10 mouse cellular contexts compared by ENCODE assay signal in genomic region chr19:47174515-47174914, GRCm38 (mm10). TPM values are rescaled to one million over a fixed set of nuclear protein-coding genes. Genes with fewer than 3 reads are reported as not detected.
A peak's percentile ranks its signal among the peaks of the same experiment; 100 is the strongest.
DNase-seq lines count a peak whose midpoint lies in the region; ATAC-seq and TF ChIP-seq lines count a peak whose summit lies in the region.
"Had no signal": no experiment of that assay in that cellular context is flagged by ENCODE, and none has a peak within 500 bp of the region (broad histone marks: within the 10 kb centered on the region; RNA-seq: fewer than 3 reads in every experiment).

No protein-coding gene starts in this region.

- no peak overlapping the region for H3K27ac ChIP-seq in forebrain, postnatal 0 days (ENCODE audit: low read depth, low read length)
- no peak overlapping the region for H3K27ac ChIP-seq in forebrain, embryonic 10.5 days
- H3K27ac ChIP-seq in spleen, adult 2 months (ENCODE audit: insufficient read depth, low read length), result no peak overlapping the region
- no peak overlapping the region for H3K27ac ChIP-seq in forebrain, embryonic 11.5 days (ENCODE audit: low read depth, low read length)

- no peak for ATAC-seq in forebrain, postnatal 0 days
- no peak for ATAC-seq in megakaryocyte-erythroid progenitor cell, adult 5-6 weeks (replicated peaks; ENCODE audit: low FRiP score, low TSS enrichment, poor library complexity, severe bottlenecking)
- ATAC-seq in forebrain, embryonic 11.5 days (replicated peaks; ENCODE audit: low FRiP score), result no peak

- no peak for TF ChIP-seq POLR2A in spleen, adult 2 months (IDR thresholded peaks at IDR 0.05; ENCODE audit: low read depth, low read length)

- no peak overlapping the region for H3K4me3 ChIP-seq in forebrain, postnatal 0 days (ENCODE audit: low read depth, low read length)
- no peak overlapping the region for H3K4me3 ChIP-seq in forebrain, embryonic 10.5 days
- H3K4me3 ChIP-seq in spleen, adult 2 months (ENCODE audit: extremely low read depth, insufficient read depth, insufficient read length), result no peak overlapping the region
- H3K4me3 ChIP-seq in forebrain, embryonic 11.5 days (ENCODE audit: low read depth, low read length), result no peak overlapping the region
- H3K4me3 ChIP-seq: heart, embryonic 12.5 days had no signal

- no peak overlapping the region for H3K9ac ChIP-seq in forebrain, postnatal 0 days
- H3K9ac ChIP-seq in forebrain, embryonic 11.5 days (ENCODE audit: low read length), result no peak overlapping the region
- H3K9ac ChIP-seq: heart, embryonic 12.5 days had no signal

- H3K36me3 ChIP-seq in forebrain, postnatal 0 days (ENCODE audit: insufficient read depth), result no peaks in the 10 kb centered on the region
- H3K36me3 ChIP-seq in forebrain, embryonic 10.5 days (replicated peaks), result no peaks in the 10 kb centered on the region
- no peaks in the 10 kb centered on the region for H3K36me3 ChIP-seq in spleen, adult 2 months (ENCODE audit: control insufficient read depth, insufficient read depth, low read length)
- H3K36me3 ChIP-seq in splenic B cell, adult 2 months (ENCODE audit: control insufficient read depth, insufficient read depth, low read length, poor library complexity, severe bottlenecking), result no peaks in the 10 kb centered on the region
- H3K36me3 ChIP-seq in forebrain, embryonic 11.5 days (ENCODE audit: control insufficient read depth, insufficient read depth, low read length), result no peaks in the 10 kb centered on the region
- H3K36me3 ChIP-seq: heart, embryonic 12.5 days had no signal

- H3K4me2 ChIP-seq in forebrain, postnatal 0 days (ENCODE audit: low read depth), result no peak overlapping the region
- H3K4me2 ChIP-seq in forebrain, embryonic 11.5 days (ENCODE audit: low read depth, low read length, severe bottlenecking), result no peak overlapping the region
- H3K4me2 ChIP-seq: heart, embryonic 12.5 days had no signal

- H3K27me3 ChIP-seq in forebrain, postnatal 0 days (ENCODE audit: insufficient read depth, low read length), result no peaks in the 10 kb centered on the region
- H3K27me3 ChIP-seq in forebrain, embryonic 10.5 days (ENCODE audit: poor library complexity, severe bottlenecking), result peaks cover 47% of the 10 kb centered on the region
- H3K27me3 ChIP-seq in spleen, adult 2 months (ENCODE audit: control insufficient read depth, insufficient read depth, low read length), result peaks cover 15% of the 10 kb centered on the region
- no peaks in the 10 kb centered on the region for H3K27me3 ChIP-seq in splenic B cell, adult 2 months (ENCODE audit: control insufficient read depth, insufficient read depth, low read length, poor library complexity, severe bottlenecking)
- H3K27me3 ChIP-seq in forebrain, embryonic 11.5 days (ENCODE audit: control insufficient read depth, insufficient read depth, low read length), result peaks cover 19% of the 10 kb centered on the region

- no peaks in the 10 kb centered on the region for H3K9me3 ChIP-seq in forebrain, postnatal 0 days (ENCODE audit: low read length)
- peaks cover 3% of the 10 kb centered on the region; the same call in 1 of the 2 replicates for H3K9me3 ChIP-seq in forebrain, embryonic 10.5 days
- H3K9me3 ChIP-seq in forebrain, embryonic 11.5 days (ENCODE audit: control insufficient read depth, low read length), result no peaks in the 10 kb centered on the region
- H3K9me3 ChIP-seq: heart, embryonic 12.5 days had no signal

- WGBS in forebrain, postnatal 0 days, result 62% methylated on average over 3 of the region's 3 CpGs
- 60% methylated on average over 3 of the region's 3 CpGs for WGBS in forebrain, embryonic 10.5 days
- WGBS in spleen, adult 2 months, result 50% methylated on average over 3 of the region's 3 CpGs
- WGBS in forebrain, embryonic 11.5 days, result 57% methylated on average over 3 of the region's 3 CpGs

- peak; percentile 27 for DNase-seq in forebrain, postnatal 0 days
- DNase-seq in forebrain, embryonic 10.5 days (ENCODE audit: extremely low spot score, low spot score), result no peak
- DNase-seq in spleen, adult 2 months (ENCODE audit: low read depth in 1 of 2, low spot score in 2 of 2), result no peak
- DNase-seq in spleen, postnatal 14 days (ENCODE audit: low spot score in 2 of 2), result no peak
- peak; percentile 47 for DNase-seq in embryo, embryonic 11 days
- peak; percentile 63 for DNase-seq in splenic B cell, adult 2 months (ENCODE audit: low read depth, low spot score)
- DNase-seq in forebrain, embryonic 11.5 days (ENCODE audit: low spot score), result no peak

- H3K4me1 ChIP-seq in forebrain, postnatal 0 days (ENCODE audit: insufficient read depth), result peaks cover 2% of the 10 kb centered on the region; the same call in 1 of the 2 replicates
- H3K4me1 ChIP-seq in forebrain, embryonic 10.5 days, result peaks cover 14% of the 10 kb centered on the region
- H3K4me1 ChIP-seq in spleen, adult 2 months (ENCODE audit: control insufficient read depth, insufficient read depth, insufficient read length), result peaks cover 4% of the 10 kb centered on the region
- H3K4me1 ChIP-seq in forebrain, embryonic 11.5 days (replicated peaks; ENCODE audit: control insufficient read depth, insufficient read depth, low read length), result peaks cover 5% of the 10 kb centered on the region; the same call in 1 of the 2 replicates

- TF ChIP-seq CTCF in forebrain, postnatal 0 days (IDR thresholded peaks at IDR 0.05; ENCODE audit: low read depth), result peak; percentile 61
- TF ChIP-seq CTCF in spleen, adult 2 months (IDR thresholded peaks at IDR 0.05; ENCODE audit: extremely low read depth, insufficient read depth, insufficient read length, insufficient replicate concordance), result peak; percentile 31; the same call in 1 of the 2 replicates

RNA-seq across cellular contexts. Expression of gene Neurl1a, which starts 4.1 kb away (rescaled TPM):
- 51.5 and 52.1 TPM in 2 replicates for total RNA-seq in forebrain, postnatal 0 days (2014; rRNA removed)
- polyA plus RNA-seq in forebrain, postnatal 0 days (2015; fragmentation: Nextera tagmentation; extraction: Ambion mirVana), result 11.6 and 15.7 TPM in 2 replicates
- 4.1 and 5.2 TPM in 2 replicates for polyA plus RNA-seq in forebrain, embryonic 10.5 days (2016; fragmentation: Nextera tagmentation; extraction: Ambion mirVana)
- 2.6 and 3.1 TPM in 2 replicates for polyA plus RNA-seq in spleen, adult 2 months (2012; rRNA removed)
- 0.04 TPM in 1 of 2 replicates, not detected in the other for total RNA-seq in megakaryocyte-erythroid progenitor cell, adult 5-6 weeks (2014; fragmentation: Nextera tagmentation)
- total RNA-seq in megakaryocyte-erythroid progenitor cell, adult 5-6 weeks (2017), result not detected in 2 replicates
- polyA plus RNA-seq in forebrain, embryonic 11.5 days (2014; fragmentation: Nextera tagmentation; extraction: Ambion mirVana), result 3.7 and 4.5 TPM in 2 replicates

RNA-seq across cellular contexts. Expression of gene Calhm3, which starts 17.0 kb away (rescaled TPM):
- not detected in 2 replicates for total RNA-seq in forebrain, postnatal 0 days (2014; rRNA removed)
- polyA plus RNA-seq in forebrain, postnatal 0 days (2015; fragmentation: Nextera tagmentation; extraction: Ambion mirVana), result 0.19 TPM in 1 of 2 replicates, not detected in the other
- not detected in 2 replicates for polyA plus RNA-seq in forebrain, embryonic 10.5 days (2016; fragmentation: Nextera tagmentation; extraction: Ambion mirVana)
- polyA plus RNA-seq in spleen, adult 2 months (2012; rRNA removed), result not detected in 2 replicates
- not detected in 2 replicates for total RNA-seq in megakaryocyte-erythroid progenitor cell, adult 5-6 weeks (2014; fragmentation: Nextera tagmentation)
- total RNA-seq in megakaryocyte-erythroid progenitor cell, adult 5-6 weeks (2017), result not detected in 2 replicates
- not detected in 2 replicates for polyA plus RNA-seq in forebrain, embryonic 11.5 days (2014; fragmentation: Nextera tagmentation; extraction: Ambion mirVana)
- polyA plus RNA-seq: heart, embryonic 12.5 days; limb, embryonic 14.5 days had no signal

RNA-seq across cellular contexts. Expression of gene Calhm1, which starts 30.5 kb away (rescaled TPM):
- not detected in 2 replicates for total RNA-seq in forebrain, postnatal 0 days (2014; rRNA removed)
- not detected in 2 replicates for polyA plus RNA-seq in forebrain, postnatal 0 days (2015; fragmentation: Nextera tagmentation; extraction: Ambion mirVana)
- polyA plus RNA-seq in forebrain, embryonic 10.5 days (2016; fragmentation: Nextera tagmentation; extraction: Ambion mirVana), result not detected in 2 replicates
- 0.20 TPM in 1 of 2 replicates, not detected in the other for polyA plus RNA-seq in spleen, adult 2 months (2012; rRNA removed)
- not detected in 2 replicates for total RNA-seq in megakaryocyte-erythroid progenitor cell, adult 5-6 weeks (2014; fragmentation: Nextera tagmentation)
- not detected in 2 replicates for total RNA-seq in megakaryocyte-erythroid progenitor cell, adult 5-6 weeks (2017)
- polyA plus RNA-seq in forebrain, embryonic 11.5 days (2014; fragmentation: Nextera tagmentation; extraction: Ambion mirVana), result not detected in 2 replicates
- polyA plus RNA-seq: heart, embryonic 12.5 days; limb, embryonic 14.5 days had no signal

RNA-seq across cellular contexts. Expression of gene Calhm2, which starts 36.4 kb away (rescaled TPM):
- total RNA-seq in forebrain, postnatal 0 days (2014; rRNA removed), result 1.1 and 2.9 TPM in 2 replicates
- polyA plus RNA-seq in forebrain, postnatal 0 days (2015; fragmentation: Nextera tagmentation; extraction: Ambion mirVana), result 0.62 and 0.80 TPM in 2 replicates
- 1.8 and 1.9 TPM in 2 replicates for polyA plus RNA-seq in forebrain, embryonic 10.5 days (2016; fragmentation: Nextera tagmentation; extraction: Ambion mirVana)
- polyA plus RNA-seq in spleen, adult 2 months (2012; rRNA removed), result 46.0 and 53.8 TPM in 2 replicates
- total RNA-seq in megakaryocyte-erythroid progenitor cell, adult 5-6 weeks (2014; fragmentation: Nextera tagmentation), result 3.2 and 3.6 TPM in 2 replicates
- 1.6 and 2.3 TPM in 2 replicates for total RNA-seq in megakaryocyte-erythroid progenitor cell, adult 5-6 weeks (2017)
- 0.71 and 0.95 TPM in 2 replicates for polyA plus RNA-seq in forebrain, embryonic 11.5 days (2014; fragmentation: Nextera tagmentation; extraction: Ambion mirVana)

Comparison
In these comparisons a context has a peak if more than half of its experiments do, and no peak if none do; other contexts are left out.
1. DNase-seq: peak in forebrain, postnatal 0 days (single experiment), embryo, embryonic 11 days (single experiment) and splenic B cell, adult 2 months (single experiment); none in forebrain, embryonic 10.5 days (single experiment), spleen, adult 2 months (0 of 2), spleen, postnatal 14 days (0 of 2) and forebrain, embryonic 11.5 days (single experiment).